Mouse (Mus musculus): ENCODE results near the gene Zbtb38.

DNA sequence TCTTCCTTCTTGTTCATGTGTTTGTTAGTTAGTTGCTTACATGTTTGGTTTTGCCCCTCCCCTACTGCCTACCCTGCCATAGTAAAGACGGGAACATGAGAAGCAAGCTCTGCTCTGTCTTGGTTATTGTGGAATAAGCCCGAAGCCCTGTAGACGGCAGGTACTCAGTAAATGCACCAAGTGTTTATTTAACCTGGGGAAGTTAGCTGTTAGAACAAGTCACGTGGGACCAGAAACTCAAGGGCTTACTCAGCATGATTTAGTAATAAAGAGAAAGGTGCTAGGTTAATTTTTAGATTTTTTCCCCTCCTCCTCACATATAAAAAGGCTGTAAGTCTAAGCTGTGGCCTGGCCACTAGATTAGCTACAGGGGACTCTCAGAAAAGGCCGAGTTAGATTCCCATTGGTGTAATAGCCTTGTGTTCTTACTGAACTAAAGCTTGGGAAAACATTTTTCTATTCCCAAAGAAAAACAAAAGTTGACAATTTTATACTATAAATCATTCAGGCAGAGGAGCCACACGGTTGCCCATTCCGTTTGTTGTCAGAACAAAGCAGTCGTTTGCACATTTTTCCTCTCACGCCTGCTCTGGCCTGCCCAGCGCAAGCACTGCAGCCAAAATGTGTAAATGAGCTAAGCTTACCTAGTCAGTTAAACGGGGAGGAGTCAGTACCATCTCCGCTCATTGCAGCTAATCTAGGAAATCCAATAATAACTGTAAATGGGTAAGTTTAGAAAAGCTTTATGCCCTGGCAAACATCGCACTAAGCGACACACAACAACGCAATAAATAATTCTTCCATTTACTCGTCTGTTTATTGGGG is 24.1 kb downstream of the Zbtb38 start:
- TF ChIP-seq CTCF (IDR thresholded peaks at IDR 0.05; ENCODE audit: low read depth, low read length) (no peak), TAL1 (conservative IDR thresholded peaks at IDR 0.05; ENCODE audit: low read depth, low read length) (no peak), GATA1 (IDR thresholded peaks at IDR 0.05; ENCODE audit: borderline replicate concordance, low read length) (no peak), GATA2 (IDR thresholded peaks at IDR 0.05; ENCODE audit: borderline replicate concordance, low read depth, low read length) (no peak), POLR2AphosphoS5 (IDR thresholded peaks at IDR 0.05; ENCODE audit: insufficient replicate concordance, low read depth, low read length) (no peak)
